Mouse (Mus musculus) lung, postnatal 0 days (tissue): Measurements from ENCODE around the gene Glrx.

Experiments
- CTCF ChIP-seq: IDR thresholded peaks from 2 replicates; pipeline ENCODE4 v1.5.1; 2016; ENCODE audit warnings: antibody characterized with exemption, mild to moderate bottlenecking
- EP300 ChIP-seq: IDR thresholded peaks from 2 replicates; pipeline ENCODE4 v1.6.1; 2016; ENCODE audit warnings: antibody characterized with exemption, mild to moderate bottlenecking, control low read depth

DNA sequence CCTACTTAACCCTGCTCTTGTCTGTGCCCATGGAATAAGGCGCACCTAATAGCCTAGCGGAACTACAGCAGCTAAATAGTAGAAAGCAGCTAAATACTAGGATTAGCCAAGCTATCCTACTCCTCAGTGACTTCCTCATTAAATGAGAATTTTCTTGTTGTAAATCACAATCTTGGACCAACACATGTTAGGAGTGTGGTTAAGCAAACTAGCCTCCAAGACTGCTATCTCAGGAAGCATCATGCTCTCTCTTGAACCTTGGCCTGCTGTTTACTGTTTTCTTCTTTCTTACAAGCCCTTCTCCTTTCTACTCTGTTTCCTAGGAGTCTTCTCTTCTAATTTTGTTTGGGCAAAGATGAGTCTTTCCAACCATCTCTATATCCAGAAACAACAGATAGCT, 22.5 kb upstream of the Glrx start:
- no peak for TF ChIP-seq CTCF
- no peak for TF ChIP-seq EP300
